ENCODE assay signal across 8 mouse cellular contexts in genomic region chr10:81192270-81192967, GRCm38 (mm10). TPM values are rescaled to one million over a fixed set of nuclear protein-coding genes. Genes with fewer than 3 reads are reported as not detected.
DNase-seq lines count a peak whose midpoint lies in the region; ATAC-seq and TF ChIP-seq lines count a peak whose summit lies in the region.

No protein-coding gene starts in this region.

- H3K4me2 ChIP-seq in hindbrain, embryonic 12.5 days (replicated peaks): peak overlapping the region; percentile 95
- peak overlapping the region; percentile 85 for H3K4me2 ChIP-seq in lung, postnatal 0 days (replicated peaks; ENCODE audit: low read depth, low read length)

- TF ChIP-seq EP300 in lung, postnatal 0 days (IDR thresholded peaks at IDR 0.05): no peak

- ATAC-seq in G1E (ENCODE audit: extremely low read depth, insufficient number of reproducible peaks, low FRiP score, poor library complexity, severe bottlenecking): peak; percentile 45; the same call in 1 of the 2 replicates
- ATAC-seq in hindbrain, embryonic 12.5 days (ENCODE audit: low FRiP score): peak; percentile 88
- ATAC-seq in lung, postnatal 0 days: peak; percentile 88

- DNase-seq in G1E (ENCODE audit: low spot score): peak; percentile 87
- peak; percentile 88 to 91 for DNase-seq in cerebellum, adult 2 months
- DNase-seq in frontal cortex, adult 2 months (ENCODE audit: extremely low spot score in 1 of 2, low spot score in 1 of 2): peak; percentile 77 to 85
- DNase-seq in layer of hippocampus, postnatal 14 days (ENCODE audit: low spot score in 2 of 2): peak; percentile 88 to 89
- DNase-seq in lung, postnatal 0 days (ENCODE audit: low spot score): peak; percentile 91
- DNase-seq in retina, embryonic 14.5 days (ENCODE audit: low spot score): peak; percentile 79
- peak; percentile 90 for DNase-seq in thymus, postnatal 25 days

- TF ChIP-seq POLR2A in cerebellum, adult 2 months (IDR thresholded peaks at IDR 0.05; ENCODE audit: borderline replicate concordance, insufficient read depth, low read length): peak; percentile 83

- H3K27me3 ChIP-seq in G1E (ENCODE audit: insufficient read depth, low read length): peaks cover 30% of the 10 kb centered on the region
- no peaks in the 10 kb centered on the region for H3K27me3 ChIP-seq in cerebellum, adult 2 months (ENCODE audit: control insufficient read depth, insufficient read depth, low read length)
- peaks cover 40% of the 10 kb centered on the region for H3K27me3 ChIP-seq in hindbrain, embryonic 12.5 days
- peaks cover 9% of the 10 kb centered on the region; the same call in 1 of the 2 replicates for H3K27me3 ChIP-seq in lung, postnatal 0 days (replicated peaks; ENCODE audit: insufficient read depth, low read length)

- H3K9me3 ChIP-seq in G1E (replicated peaks): no peaks in the 10 kb centered on the region
- no peaks in the 10 kb centered on the region for H3K9me3 ChIP-seq in hindbrain, embryonic 12.5 days (replicated peaks)
- no peaks in the 10 kb centered on the region for H3K9me3 ChIP-seq in lung, postnatal 0 days (ENCODE audit: low read length)

- peak overlapping the region; percentile 75 for H3K4me3 ChIP-seq in G1E (ENCODE audit: low read depth, low read length)
- H3K4me3 ChIP-seq in cerebellum, adult 2 months (replicated peaks; ENCODE audit: insufficient read depth, low read depth, low read length): peak overlapping the region; percentile 58
- peak overlapping the region; percentile 69 for H3K4me3 ChIP-seq in hindbrain, embryonic 12.5 days
- H3K4me3 ChIP-seq in lung, postnatal 0 days (ENCODE audit: low read depth, low read length): peak overlapping the region; percentile 60

- peak overlapping the region; percentile 71 for H3K27ac ChIP-seq in cerebellum, adult 2 months (ENCODE audit: insufficient read depth, low read length)
- H3K27ac ChIP-seq in hindbrain, embryonic 12.5 days: peak overlapping the region; percentile 95
- H3K27ac ChIP-seq in lung, postnatal 0 days (ENCODE audit: low read length): peak overlapping the region; percentile 86

- TF ChIP-seq CTCF in G1E (IDR thresholded peaks at IDR 0.05; ENCODE audit: low read depth, low read length): no peak
- TF ChIP-seq CTCF in cerebellum, adult 2 months (IDR thresholded peaks at IDR 0.05; ENCODE audit: borderline replicate concordance, insufficient read depth, low read depth, low read length): no peak
- TF ChIP-seq CTCF in lung, postnatal 0 days (IDR thresholded peaks at IDR 0.05): peak; percentile 36

- peaks cover 54% of the 10 kb centered on the region for H3K36me3 ChIP-seq in G1E (replicated peaks)
- H3K36me3 ChIP-seq in hindbrain, embryonic 12.5 days: peaks cover 23% of the 10 kb centered on the region
- H3K36me3 ChIP-seq in lung, postnatal 0 days (ENCODE audit: insufficient read depth, low read length): peaks cover 13% of the 10 kb centered on the region; the same call in 1 of the 2 replicates

- WGBS in cerebellum, adult 2 months: under 1% methylated on average over 93 of the region's 93 CpGs
- WGBS in hindbrain, embryonic 12.5 days: 2% methylated on average over 93 of the region's 93 CpGs
- WGBS in lung, postnatal 0 days: 1% methylated on average over 85 of the region's 93 CpGs

- peaks cover 51% of the 10 kb centered on the region for H3K4me1 ChIP-seq in G1E (ENCODE audit: insufficient read depth, low read depth, low read length)
- peaks cover 5% of the 10 kb centered on the region for H3K4me1 ChIP-seq in cerebellum, adult 2 months (ENCODE audit: control insufficient read depth, insufficient read depth, low read length)
- H3K4me1 ChIP-seq in hindbrain, embryonic 12.5 days: peaks cover 26% of the 10 kb centered on the region
- H3K4me1 ChIP-seq in lung, postnatal 0 days (ENCODE audit: insufficient read depth, low read depth, low read length): peaks cover 9% of the 10 kb centered on the region; the same call in 1 of the 2 replicates

- peak overlapping the region; percentile 81 for H3K9ac ChIP-seq in hindbrain, embryonic 12.5 days
- peak overlapping the region; percentile 26; the same call in 1 of the 2 replicates for H3K9ac ChIP-seq in lung, postnatal 0 days (replicated peaks; ENCODE audit: low read depth)

RNA-seq across cellular contexts. Expression of gene 4930442H23Rik, which starts 8.8 kb away (rescaled TPM):
- total RNA-seq in G1E (2014; fragmentation: Nextera tagmentation) (not detected in 2 replicates), G1E (2017) (not detected in 2 replicates)
- not detected in 2 replicates for polyA plus RNA-seq in G1E (2012)
- polyA plus RNA-seq in cerebellum, adult 2 months (2012; rRNA removed): not detected in 2 replicates
- not detected in 2 replicates for polyA plus RNA-seq in frontal cortex, adult 2 months (2012; rRNA removed)
- not detected in 2 replicates for polyA plus RNA-seq in hindbrain, embryonic 12.5 days (2016; fragmentation: Nextera tagmentation; extraction: Ambion mirVana)
- not detected for total RNA-seq in layer of hippocampus, postnatal 14 days (2021)
- 0.16 and 0.25 TPM in 2 replicates for polyA plus RNA-seq in lung, postnatal 0 days (2015; fragmentation: Nextera tagmentation; extraction: Ambion mirVana)

RNA-seq across cellular contexts. Expression of gene Nmrk2, which starts 9.4 kb away (rescaled TPM):
- total RNA-seq in G1E (2014; fragmentation: Nextera tagmentation) (not detected in 2 replicates), G1E (2017) (not detected in 2 replicates)
- not detected in 2 replicates for polyA plus RNA-seq in G1E (2012)
- polyA plus RNA-seq in cerebellum, adult 2 months (2012; rRNA removed): 0.16 and 0.33 TPM in 2 replicates
- polyA plus RNA-seq in frontal cortex, adult 2 months (2012; rRNA removed): 0.18 and 0.23 TPM in 2 replicates
- polyA plus RNA-seq in hindbrain, embryonic 12.5 days (2016; fragmentation: Nextera tagmentation; extraction: Ambion mirVana): not detected in 2 replicates
- total RNA-seq in layer of hippocampus, postnatal 14 days (2021): under 1 TPM in 1 of 2 experiments, not detected in 1; 0.26 TPM
- 0.80 and 0.92 TPM in 2 replicates for polyA plus RNA-seq in lung, postnatal 0 days (2015; fragmentation: Nextera tagmentation; extraction: Ambion mirVana)

RNA-seq across cellular contexts. Expression of gene Dapk3, which starts 9.6 kb away (rescaled TPM):
- total RNA-seq in G1E (2014; fragmentation: Nextera tagmentation): 34.2 and 43.3 TPM in 2 replicates
- 39.3 and 40.8 TPM in 2 replicates for total RNA-seq in G1E (2017)
- polyA plus RNA-seq in G1E (2012): 69.8 and 96.7 TPM in 2 replicates
- 70.7 and 73.0 TPM in 2 replicates for polyA plus RNA-seq in cerebellum, adult 2 months (2012; rRNA removed)
- 75.3 and 76.8 TPM in 2 replicates for polyA plus RNA-seq in frontal cortex, adult 2 months (2012; rRNA removed)
- 86.4 and 94.5 TPM in 2 replicates for polyA plus RNA-seq in hindbrain, embryonic 12.5 days (2016; fragmentation: Nextera tagmentation; extraction: Ambion mirVana)
- 10 to 100 TPM; 59.7 to 60.4 TPM for total RNA-seq in layer of hippocampus, postnatal 14 days (2021)
- 48.9 and 50.2 TPM in 2 replicates for polyA plus RNA-seq in lung, postnatal 0 days (2015; fragmentation: Nextera tagmentation; extraction: Ambion mirVana)

RNA-seq across cellular contexts. Expression of gene Eef2, which starts 16.0 kb away (rescaled TPM):
- total RNA-seq in G1E (2014; fragmentation: Nextera tagmentation): 1,577 and 1,715 TPM in 2 replicates
- 1,676 and 1,695 TPM in 2 replicates for total RNA-seq in G1E (2017)
- polyA plus RNA-seq in G1E (2012): 2,355 and 3,878 TPM in 2 replicates
- polyA plus RNA-seq in cerebellum, adult 2 months (2012; rRNA removed): 1,163 and 1,164 TPM in 2 replicates
- polyA plus RNA-seq in frontal cortex, adult 2 months (2012; rRNA removed): 1,035 and 1,113 TPM in 2 replicates
- polyA plus RNA-seq in hindbrain, embryonic 12.5 days (2016; fragmentation: Nextera tagmentation; extraction: Ambion mirVana): 539 TPM in 2 replicates
- 1,000 to 10,000 TPM; 1,016 to 1,032 TPM for total RNA-seq in layer of hippocampus, postnatal 14 days (2021)
- 509 and 537 TPM in 2 replicates for polyA plus RNA-seq in lung, postnatal 0 days (2015; fragmentation: Nextera tagmentation; extraction: Ambion mirVana)

RNA-seq across cellular contexts. Expression of gene Pias4, which starts 24.7 kb away (rescaled TPM):
- total RNA-seq in G1E (2014; fragmentation: Nextera tagmentation) (28.6 and 34.4 TPM in 2 replicates), G1E (2017) (21.2 and 24.8 TPM in 2 replicates)
- 62.7 and 70.5 TPM in 2 replicates for polyA plus RNA-seq in G1E (2012)
- 34.8 and 36.0 TPM in 2 replicates for polyA plus RNA-seq in cerebellum, adult 2 months (2012; rRNA removed)
- polyA plus RNA-seq in frontal cortex, adult 2 months (2012; rRNA removed): 25.7 and 27.4 TPM in 2 replicates
- 56.7 and 59.2 TPM in 2 replicates for polyA plus RNA-seq in hindbrain, embryonic 12.5 days (2016; fragmentation: Nextera tagmentation; extraction: Ambion mirVana)
- 10 to 100 TPM; 25.9 to 28.1 TPM for total RNA-seq in layer of hippocampus, postnatal 14 days (2021)
- polyA plus RNA-seq in lung, postnatal 0 days (2015; fragmentation: Nextera tagmentation; extraction: Ambion mirVana): 27.9 TPM in 2 replicates

Comparison
In these comparisons a context has a peak if more than half of its experiments do, and no peak if none do; other contexts are left out.
1. Peak in every context shown above with its lines: DNase-seq, ATAC-seq, H3K4me3 ChIP-seq and H3K27ac ChIP-seq.